Mouse (Mus musculus): Measurements from ENCODE around the gene Mxra7. TPM values are rescaled to one million over a fixed set of nuclear protein-coding genes. Genes with fewer than 3 reads are reported as not detected.
"Not testable (repeated sequence)": the region's sequence is repeated elsewhere in the genome, so short reads cannot be mapped to it uniquely, and the experiment has no call there.

The Mxra7 gene
- polyA plus RNA-seq, 1 experiment = 126 TPM

- peak overlapping the region; percentile 62 for H3ac ChIP-seq (ENCODE audit: control insufficient read depth, insufficient read length)
- H3K27me3 ChIP-seq (ENCODE audit: control insufficient read depth, insufficient read depth, insufficient read length) = no peaks in the 10 kb centered on the region
- no peak for TF ChIP-seq USF1 (IDR thresholded peaks at IDR 0.05; ENCODE audit: low read depth)
- no peak for TF ChIP-seq POLR2A (IDR thresholded peaks at IDR 0.05; ENCODE audit: insufficient read length, low read depth)
- TF ChIP-seq POLR2AphosphoS2 (IDR thresholded peaks at IDR 0.05; ENCODE audit: insufficient read length, low read depth) = no peak
- TF ChIP-seq E2F4 (IDR thresholded peaks at IDR 0.05; ENCODE audit: insufficient read depth) = no peak
- TF ChIP-seq MAX (IDR thresholded peaks at IDR 0.05; ENCODE audit: low read depth) = no peak
- no peak for TF ChIP-seq REST (IDR thresholded peaks at IDR 0.05; ENCODE audit: insufficient read depth, insufficient read length)
- TF ChIP-seq SRF (IDR thresholded peaks at IDR 0.05; ENCODE audit: control insufficient read depth, insufficient read length, low read depth) = no peak
- TF ChIP-seq TCF3 (IDR thresholded peaks at IDR 0.05; ENCODE audit: insufficient read length, low read depth) = no peak
- TF ChIP-seq CEBPB (IDR thresholded peaks at IDR 0.05; ENCODE audit: insufficient read depth, poor library complexity, severe bottlenecking) = no peak
- no peak for TF ChIP-seq MYOD1 (IDR thresholded peaks at IDR 0.05; ENCODE audit: control insufficient read depth in 1 of 3, insufficient read length in 2 of 3, low read depth in 2 of 3)
- no peak for TF ChIP-seq MYOG (IDR thresholded peaks at IDR 0.05; ENCODE audit: control insufficient read depth in 1 of 3, insufficient read depth in 1 of 3, insufficient read length in 2 of 3, low read depth in 2 of 3)
- TF ChIP-seq TCF12 (IDR thresholded peaks at IDR 0.05; ENCODE audit: insufficient read depth, poor library complexity, severe bottlenecking) = no peak
- H3K4me2 ChIP-seq (ENCODE audit: low read depth) = peak overlapping the region; percentile 92
- H3K4me3 ChIP-seq = peak overlapping the region; percentile 97
- H3K79me2 ChIP-seq (ENCODE audit: control insufficient read depth, insufficient read depth) = peaks cover 59% of the 10 kb centered on the region
- H3K36me3 ChIP-seq (ENCODE audit: control insufficient read depth, insufficient read depth) = peaks cover 39% of the 10 kb centered on the region
These were observed 23.9 kb upstream of the Mxra7 start for GRCm38 (mm10) chr11:116851576-116852290.

- TF ChIP-seq MAX (IDR thresholded peaks at IDR 0.05; ENCODE audit: low read depth) = no peak
- TF ChIP-seq USF1 (IDR thresholded peaks at IDR 0.05; ENCODE audit: low read depth) = no peak
- TF ChIP-seq SRF (IDR thresholded peaks at IDR 0.05; ENCODE audit: control insufficient read depth, insufficient read length, low read depth) = no peak
- no peak for TF ChIP-seq MYOG (IDR thresholded peaks at IDR 0.05; ENCODE audit: control insufficient read depth in 1 of 3, insufficient read depth in 1 of 3, insufficient read length in 2 of 3, low read depth in 2 of 3)
- no peak for TF ChIP-seq REST (IDR thresholded peaks at IDR 0.05; ENCODE audit: insufficient read depth, insufficient read length)
- no peak for TF ChIP-seq POLR2A (IDR thresholded peaks at IDR 0.05; ENCODE audit: insufficient read length, low read depth)
- TF ChIP-seq MYOD1 (IDR thresholded peaks at IDR 0.05; ENCODE audit: control insufficient read depth in 1 of 3, insufficient read length in 2 of 3, low read depth in 2 of 3) = no peak
- no peak for TF ChIP-seq CEBPB (IDR thresholded peaks at IDR 0.05; ENCODE audit: insufficient read depth, poor library complexity, severe bottlenecking)
- no peak for TF ChIP-seq TCF3 (IDR thresholded peaks at IDR 0.05; ENCODE audit: insufficient read length, low read depth)
- TF ChIP-seq TCF12 (IDR thresholded peaks at IDR 0.05; ENCODE audit: insufficient read depth, poor library complexity, severe bottlenecking) = no peak
- TF ChIP-seq E2F4 (IDR thresholded peaks at IDR 0.05; ENCODE audit: insufficient read depth) = no peak
- no peak for TF ChIP-seq POLR2AphosphoS2 (IDR thresholded peaks at IDR 0.05; ENCODE audit: insufficient read length, low read depth)
- H3ac ChIP-seq (ENCODE audit: control insufficient read depth, insufficient read length) = no peak overlapping the region
- H3K4me2 ChIP-seq (ENCODE audit: low read depth) = peak overlapping the region; percentile 92
- peaks cover 56% of the 10 kb centered on the region for H3K79me2 ChIP-seq (ENCODE audit: control insufficient read depth, insufficient read depth)
- H3K27me3 ChIP-seq (ENCODE audit: control insufficient read depth, insufficient read depth, insufficient read length) = no peaks in the 10 kb centered on the region
- H3K4me3 ChIP-seq = peak overlapping the region; percentile 97
- H3K36me3 ChIP-seq (ENCODE audit: control insufficient read depth, insufficient read depth) = peaks cover 44% of the 10 kb centered on the region
These were observed 23.1 kb upstream of the Mxra7 start for GRCm38 (mm10) chr11:116850833-116851477.

- TF ChIP-seq REST (IDR thresholded peaks at IDR 0.05; ENCODE audit: insufficient read depth, insufficient read length) = no peak
- peak; percentile 22 for TF ChIP-seq POLR2AphosphoS2 (IDR thresholded peaks at IDR 0.05; ENCODE audit: insufficient read length, low read depth)
- TF ChIP-seq TCF3 (IDR thresholded peaks at IDR 0.05; ENCODE audit: insufficient read length, low read depth) = no peak
- TF ChIP-seq SRF (IDR thresholded peaks at IDR 0.05; ENCODE audit: control insufficient read depth, insufficient read length, low read depth) = no peak
- TF ChIP-seq CEBPB (IDR thresholded peaks at IDR 0.05; ENCODE audit: insufficient read depth, poor library complexity, severe bottlenecking) = no peak
- Histone ChIP-seq H3K36me3 (ENCODE audit: control insufficient read depth, insufficient read depth) (peaks cover 44% of the 10 kb centered on the region), H3K4me3 (peak overlapping the region; percentile 97), H3K27me3 (ENCODE audit: control insufficient read depth, insufficient read depth, insufficient read length) (no peaks in the 10 kb centered on the region), H3ac (ENCODE audit: control insufficient read depth, insufficient read length) (no peak overlapping the region), H3K4me2 (ENCODE audit: low read depth) (peak overlapping the region; percentile 92), H3K79me2 (ENCODE audit: control insufficient read depth, insufficient read depth) (peaks cover 50% of the 10 kb centered on the region)
These were observed 22.2 kb upstream of the Mxra7 start for GRCm38 (mm10) chr11:116850085-116850484.

GRCm38 (mm10) chr11:116849587-116849986 is 21.7 kb upstream of the Mxra7 start:
- no peak for TF ChIP-seq SRF (IDR thresholded peaks at IDR 0.05; ENCODE audit: control insufficient read depth, insufficient read length, low read depth)
- TF ChIP-seq MYOG (IDR thresholded peaks at IDR 0.05; ENCODE audit: control insufficient read depth in 1 of 3, insufficient read depth in 1 of 3, insufficient read length in 2 of 3, low read depth in 2 of 3) = no peak
- TF ChIP-seq MAX (IDR thresholded peaks at IDR 0.05; ENCODE audit: low read depth) = no peak
- TF ChIP-seq CEBPB (IDR thresholded peaks at IDR 0.05; ENCODE audit: insufficient read depth, poor library complexity, severe bottlenecking) = no peak
- TF ChIP-seq USF1 (IDR thresholded peaks at IDR 0.05; ENCODE audit: low read depth) = no peak
- no peak for TF ChIP-seq POLR2A (IDR thresholded peaks at IDR 0.05; ENCODE audit: insufficient read length, low read depth)
- TF ChIP-seq POLR2AphosphoS2 (IDR thresholded peaks at IDR 0.05; ENCODE audit: insufficient read length, low read depth) = no peak
- no peak for TF ChIP-seq MYOD1 (IDR thresholded peaks at IDR 0.05; ENCODE audit: control insufficient read depth in 1 of 3, insufficient read length in 2 of 3, low read depth in 2 of 3)
- no peak for TF ChIP-seq TCF12 (IDR thresholded peaks at IDR 0.05; ENCODE audit: insufficient read depth, poor library complexity, severe bottlenecking)
- TF ChIP-seq TCF3 (IDR thresholded peaks at IDR 0.05; ENCODE audit: insufficient read length, low read depth) = no peak
- no peak for TF ChIP-seq REST (IDR thresholded peaks at IDR 0.05; ENCODE audit: insufficient read depth, insufficient read length)
- Histone ChIP-seq H3ac (ENCODE audit: control insufficient read depth, insufficient read length) (no peak overlapping the region), H3K79me2 (ENCODE audit: control insufficient read depth, insufficient read depth) (peaks cover 48% of the 10 kb centered on the region), H3K4me2 (ENCODE audit: low read depth) (peak overlapping the region; percentile 92), H3K4me3 (peak overlapping the region; percentile 97), H3K27me3 (ENCODE audit: control insufficient read depth, insufficient read depth, insufficient read length) (no peaks in the 10 kb centered on the region), H3K36me3 (ENCODE audit: control insufficient read depth, insufficient read depth) (peaks cover 44% of the 10 kb centered on the region)

- H3K79me2 ChIP-seq (ENCODE audit: control insufficient read depth, insufficient read depth) = peaks cover 46% of the 10 kb centered on the region
- H3K36me3 ChIP-seq (ENCODE audit: control insufficient read depth, insufficient read depth) = peaks cover 44% of the 10 kb centered on the region
- H3K27me3 ChIP-seq (ENCODE audit: control insufficient read depth, insufficient read depth, insufficient read length); H3K4me3 ChIP-seq; H3ac ChIP-seq (ENCODE audit: control insufficient read depth, insufficient read length): not testable (repeated sequence)
- H3K4me2 ChIP-seq (ENCODE audit: low read depth) = peak overlapping the region; percentile 7
These were observed 21.0 kb upstream of the Mxra7 start for GRCm38 (mm10) chr11:116848877-116849178.
